Mouse (Mus musculus) splenic B cell, adult 2 months (primary cell): ENCODE measurements around the gene Hkdc1.

Source experiments
- DNase-seq: peaks from one replicate; pipeline ENCODE4 v3.0.0-alpha.2; 2011; ENCODE audit warnings: low read depth, low spot score
- H3K27me3 ChIP-seq: 2 replicates; pipeline ENCODE4 v1.6.1; 2012; ENCODE audit warnings: mild to moderate bottlenecking, low read length, moderate library complexity, mixed read lengths; ENCODE audit not compliant: control insufficient read depth, poor library complexity, insufficient read depth, severe bottlenecking
- H3K36me3 ChIP-seq: 2 replicates; pipeline ENCODE4 v1.6.1; 2012; ENCODE audit warnings: mild to moderate bottlenecking, low read length, moderate library complexity, mixed read lengths; ENCODE audit not compliant: control insufficient read depth, poor library complexity, insufficient read depth, severe bottlenecking

Gene Hkdc1

GRCm38 (mm10) chr10:62412906-62413605, 9.2 kb downstream of the Hkdc1 start:
- DNase-seq, result no peak
- no peaks in the 10 kb centered on the region for H3K27me3 ChIP-seq

GRCm38 (mm10) chr10:62411431-62412410, 10.6 kb downstream of the Hkdc1 start:
- Histone ChIP-seq H3K27me3 (peaks cover 2% of the 10 kb centered on the region; the same call in 1 of the 2 replicates), H3K36me3 (no peaks in the 10 kb centered on the region)
- no peak for DNase-seq

More at GRCm38 (mm10) chr10:62412906-62413605, 9.2 kb downstream of the Hkdc1 start:
- H3K36me3 ChIP-seq, result no peaks in the 10 kb centered on the region

GRCm38 (mm10) chr10:62410943-62411342, 11.3 kb downstream of the Hkdc1 start:
- DNase-seq, result peak; percentile 72
- H3K27me3 ChIP-seq, result peaks cover 2% of the 10 kb centered on the region; the same call in 1 of the 2 replicates
- no peaks in the 10 kb centered on the region for H3K36me3 ChIP-seq

- DNase-seq, result no peak
- no peaks in the 10 kb centered on the region for H3K36me3 ChIP-seq
- peaks cover 2% of the 10 kb centered on the region; the same call in 1 of the 2 replicates for H3K27me3 ChIP-seq
These were observed 17.4 kb downstream of the Hkdc1 start for GRCm38 (mm10) chr10:62404901-62405300.

- no peak for DNase-seq
- Histone ChIP-seq H3K27me3 (no peaks in the 10 kb centered on the region), H3K36me3 (no peaks in the 10 kb centered on the region)
These were observed 20.6 kb downstream of the Hkdc1 start for GRCm38 (mm10) chr10:62401641-62402111.

- DNase-seq, result no peak
- Histone ChIP-seq H3K36me3 (no peaks in the 10 kb centered on the region), H3K27me3 (no peaks in the 10 kb centered on the region)
These were observed 39.3 kb downstream of the Hkdc1 start for GRCm38 (mm10) chr10:62383011-62383410.

- Histone ChIP-seq H3K27me3 (no peaks in the 10 kb centered on the region), H3K36me3 (no peaks in the 10 kb centered on the region)
- DNase-seq, result peak; percentile 27
These were observed 41.4 kb downstream of the Hkdc1 start for GRCm38 (mm10) chr10:62380936-62381335.

GRCm38 (mm10) chr10:62379808-62380207, 42.5 kb downstream of the Hkdc1 start, which contains the start of gene Hk1:
TSS of gene Hk1 (minus strand) at chr10:62379908.
- no peaks in the 10 kb centered on the region for H3K36me3 ChIP-seq
- no peaks in the 10 kb centered on the region for H3K27me3 ChIP-seq
- no peak for DNase-seq

- Histone ChIP-seq H3K36me3 (no peaks in the 10 kb centered on the region), H3K27me3 (no peaks in the 10 kb centered on the region)
- DNase-seq, result peak; percentile 17
These were observed 63.5 kb downstream of the Hkdc1 start for GRCm38 (mm10) chr10:62358827-62359226.

- DNase-seq, result no peak
- Histone ChIP-seq H3K36me3 (no peaks in the 10 kb centered on the region), H3K27me3 (no peaks in the 10 kb centered on the region)
These were observed 66.1 kb downstream of the Hkdc1 start for GRCm38 (mm10) chr10:62356105-62356730.

- H3K27me3 ChIP-seq, result no peaks in the 10 kb centered on the region
- no peaks in the 10 kb centered on the region for H3K36me3 ChIP-seq
- no peak for DNase-seq
These were observed 77.1 kb downstream of the Hkdc1 start for GRCm38 (mm10) chr10:62345147-62345546.

GRCm38 (mm10) chr10:62344004-62344752, 78.1 kb downstream of the Hkdc1 start:
- H3K27me3 ChIP-seq, result no peaks in the 10 kb centered on the region
- no peak for DNase-seq
- H3K36me3 ChIP-seq, result no peaks in the 10 kb centered on the region

- Histone ChIP-seq H3K27me3 (no peaks in the 10 kb centered on the region), H3K36me3 (no peaks in the 10 kb centered on the region)
- no peak for DNase-seq
These were observed 79.8 kb downstream of the Hkdc1 start for GRCm38 (mm10) chr10:62342512-62342911.

- DNase-seq, result no peak
- no peaks in the 10 kb centered on the region for H3K36me3 ChIP-seq
- no peaks in the 10 kb centered on the region for H3K27me3 ChIP-seq
These were observed 80.3 kb downstream of the Hkdc1 start for GRCm38 (mm10) chr10:62341956-62342355.
